Mouse (Mus musculus) T-helper 2 cell (primary cell): Measurements from ENCODE around the gene Ggt1.

Source experiments
- in situ Hi-C: fragments of 300-600 bp; cut with MboI, MseI; formaldehyde crosslinking; loops from one replicate; pipeline ENCODE4 v1.15.1; 2025; ENCODE audit warnings: high pct_unique_total_duplicates

Gene Ggt1

GRCm38 (mm10) chr10:75627490-75627889, 66.1 kb downstream of the Ggt1 start:
- in situ Hi-C loops: loop anchor here (25.0 kb wide), 1 partner anchor 1110 kb away; the partner anchor contains the start of gene Col6a1

GRCm38 (mm10) chr10:75632633-75633032, 71.2 kb downstream of the Ggt1 start:
- in situ Hi-C loops: loop anchor here (25.0 kb wide), 1 partner anchor 1105 kb away; the partner anchor contains the start of gene Col6a1

GRCm38 (mm10) chr10:75633048-75633447, 71.6 kb downstream of the Ggt1 start:
- in situ Hi-C loops: loop anchor here (25.0 kb wide), 1 partner anchor 1104 kb away; the partner anchor contains the start of gene Col6a1

- in situ Hi-C loops: loop anchor here (25.0 kb wide), 1 partner anchor 1104 kb away; the partner anchor contains the start of gene Col6a1
These were observed 72.3 kb downstream of the Ggt1 start for GRCm38 (mm10) chr10:75633576-75634139.

- in situ Hi-C loops: loop anchor here (5.0 to 25.0 kb wide), 2 partner anchors 47 to 1103 kb away; partner anchors contain the start of genes Col6a1 and Ggt5
These were observed 73.2 kb downstream of the Ggt1 start for GRCm38 (mm10) chr10:75634610-75635009.

GRCm38 (mm10) chr10:75635019-75635692, 73.8 kb downstream of the Ggt1 start:
- in situ Hi-C loops: loop anchor here (5.0 to 25.0 kb wide), 2 partner anchors 48 to 1102 kb away; partner anchors contain the start of genes Col6a1 and Ggt5

GRCm38 (mm10) chr10:75635693-75636055, 74.3 kb downstream of the Ggt1 start:
- in situ Hi-C loops: loop anchor here (5.0 to 25.0 kb wide), 2 partner anchors 48 to 1102 kb away; partner anchors contain the start of genes Col6a1 and Ggt5
